Mouse (Mus musculus) mesoderm, embryonic 11.5 days (tissue): ENCODE data around the gene Camta1.
"Not testable (repeated sequence)": the region's sequence is repeated elsewhere in the genome, so short reads cannot be mapped to it uniquely, and the experiment has no call there.

ENCODE experiments used
- DNase-seq: peaks from one replicate; pipeline ENCODE4 v3.0.0-alpha.2; 2012; ENCODE audit warnings: low read depth, low spot score

Gene Camta1

GRCm38 (mm10) chr4:150902062-150902461 is 959.6 kb downstream of the Camta1 start:
- no peak for DNase-seq

- DNase-seq: peak; percentile 81
These were observed 960.0 kb downstream of the Camta1 start for GRCm38 (mm10) chr4:150901651-150902050.

GRCm38 (mm10) chr4:150900486-150900885 is 961.2 kb downstream of the Camta1 start:
- no peak for DNase-seq

GRCm38 (mm10) chr4:150898716-150899365 is 962.8 kb downstream of the Camta1 start:
- peak; percentile 82 for DNase-seq

DNA sequence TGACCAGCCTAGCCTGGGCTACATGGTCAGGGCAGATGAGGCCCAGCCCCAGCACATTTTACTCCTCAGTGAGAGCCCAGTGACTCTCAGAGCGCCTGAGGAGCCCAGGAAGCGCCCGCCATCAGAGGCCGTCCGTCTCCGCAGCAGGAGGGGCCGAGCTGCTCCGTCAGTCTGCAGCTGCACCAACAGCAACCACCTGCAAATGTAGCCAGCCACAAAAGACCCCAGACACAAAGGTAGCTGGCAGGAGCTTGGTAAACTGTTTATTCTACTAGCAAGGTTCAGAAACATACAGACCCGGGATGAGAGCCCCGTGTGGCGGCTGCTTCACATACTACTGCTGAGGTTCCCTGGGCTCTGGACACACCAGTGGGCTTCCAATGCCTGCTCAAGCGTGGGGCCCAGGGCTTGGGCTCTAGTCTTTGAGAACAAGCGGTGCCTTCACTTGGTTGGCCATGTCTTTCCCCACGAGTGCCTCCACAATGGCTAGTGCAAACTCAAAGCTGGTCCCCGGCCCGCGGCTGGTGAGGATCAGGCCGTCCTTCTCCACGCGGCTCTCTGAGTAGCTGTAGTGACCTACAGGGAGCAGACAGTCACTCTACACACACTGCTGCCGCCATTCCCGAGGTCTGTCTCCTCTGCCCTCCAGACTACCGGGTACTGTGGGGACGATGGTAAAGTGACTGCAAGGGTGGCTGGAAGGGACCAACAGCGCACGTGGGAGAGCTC is 964.6 kb downstream of the Camta1 start:
- no peak for DNase-seq

DNA sequence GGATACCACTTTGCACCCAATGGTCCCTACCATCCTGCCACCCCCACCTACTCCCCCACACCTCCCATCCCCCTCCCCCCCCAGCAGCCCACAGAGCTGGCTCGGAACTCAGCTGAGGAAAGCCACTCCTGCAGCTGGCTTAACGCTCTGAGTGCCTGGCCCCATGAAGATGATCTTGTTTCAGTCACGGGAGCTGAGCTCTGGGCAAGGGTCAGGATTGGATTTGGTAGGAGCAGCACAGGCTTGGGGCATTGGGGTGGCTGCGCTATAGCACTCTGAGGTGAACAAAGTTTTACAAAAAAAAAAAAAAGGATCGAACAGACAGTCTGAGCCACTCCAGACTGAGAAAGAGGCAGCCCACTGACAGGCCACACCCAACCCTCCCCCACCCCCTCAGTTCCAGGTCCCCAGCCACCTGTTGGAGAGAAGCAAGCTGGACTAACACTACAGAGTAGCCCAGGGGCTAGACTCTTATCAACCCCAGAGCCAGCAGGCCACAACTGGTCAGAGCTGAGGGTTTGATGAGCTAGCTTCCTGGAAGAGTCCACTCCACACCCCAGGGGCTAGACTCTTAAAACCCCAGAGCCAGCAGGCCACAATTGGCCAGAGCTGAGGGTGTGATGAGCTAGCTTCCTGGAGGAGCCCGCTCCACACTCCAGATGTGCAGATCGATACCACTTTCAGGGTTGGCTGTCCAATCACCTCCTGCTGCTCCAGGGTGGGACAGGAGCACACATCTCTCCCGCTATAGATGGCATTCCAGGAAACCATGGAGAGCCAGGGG is 966.8 kb downstream of the Camta1 start:
- no peak for DNase-seq

DNA sequence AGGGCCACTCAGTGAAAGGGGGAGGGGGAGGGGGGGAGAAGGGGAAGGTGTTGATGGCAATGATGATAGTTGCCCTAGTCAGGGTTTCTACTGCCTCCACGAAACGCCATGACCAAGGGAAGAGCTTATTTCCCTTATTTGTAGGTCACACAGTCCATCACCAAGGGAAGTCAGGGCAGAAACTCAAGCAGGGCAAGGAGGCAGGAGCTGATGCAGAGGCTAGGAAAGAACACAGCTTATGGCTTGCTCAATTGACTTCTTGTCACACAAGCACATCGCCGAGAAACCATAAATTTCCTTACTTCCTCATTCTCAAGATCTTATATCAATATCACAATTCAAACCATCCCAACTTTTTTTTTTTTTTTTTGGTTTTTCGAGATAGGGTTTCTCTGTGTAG is 970.4 kb downstream of the Camta1 start:
- no peak for DNase-seq

DNA sequence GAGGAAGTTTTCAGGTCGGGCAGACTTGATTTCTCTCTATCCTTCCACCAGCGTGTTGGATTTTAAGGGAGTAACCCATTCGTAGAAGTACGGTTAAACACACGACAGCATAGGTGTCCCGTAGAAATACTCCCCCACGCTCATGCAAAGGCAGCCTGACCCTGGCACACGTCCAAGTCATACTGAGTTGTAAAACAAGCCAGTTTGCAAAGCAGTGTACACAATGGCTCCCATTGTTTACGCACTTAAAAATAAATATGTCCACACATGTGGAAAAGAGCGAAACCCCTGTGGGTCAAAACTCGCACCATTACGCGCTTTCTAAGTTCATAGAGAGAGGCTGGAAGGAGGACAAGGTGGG is 971.7 kb downstream of the Camta1 start:
- DNase-seq: no peak

GRCm38 (mm10) chr4:150889273-150889954 is 972.3 kb downstream of the Camta1 start:
- DNase-seq: no peak

GRCm38 (mm10) chr4:150888492-150888891 is 973.2 kb downstream of the Camta1 start:
- DNase-seq: no peak

DNA sequence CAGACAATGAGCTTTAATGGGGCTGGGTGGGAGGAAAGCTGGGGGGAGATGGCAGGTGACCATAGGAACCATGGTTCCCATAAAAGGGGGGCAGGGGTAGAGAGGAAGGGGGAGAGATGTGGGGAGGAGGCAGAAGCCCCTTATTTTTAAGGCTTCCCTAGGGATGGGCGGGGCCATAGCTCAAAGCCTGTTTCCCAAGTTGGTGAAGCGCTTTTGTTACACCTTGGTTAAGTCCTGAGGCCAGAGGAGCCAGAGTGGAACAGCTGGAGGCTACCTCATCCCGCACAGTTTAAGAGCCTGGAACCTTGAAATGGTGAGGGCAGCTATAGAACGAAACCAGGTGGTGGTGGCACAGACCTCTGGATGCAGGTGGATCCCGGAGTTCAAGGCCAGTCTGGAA is 973.8 kb downstream of the Camta1 start:
- DNase-seq: no peak

GRCm38 (mm10) chr4:150882632-150883031 is 979.0 kb downstream of the Camta1 start:
- DNase-seq: no peak

DNA sequence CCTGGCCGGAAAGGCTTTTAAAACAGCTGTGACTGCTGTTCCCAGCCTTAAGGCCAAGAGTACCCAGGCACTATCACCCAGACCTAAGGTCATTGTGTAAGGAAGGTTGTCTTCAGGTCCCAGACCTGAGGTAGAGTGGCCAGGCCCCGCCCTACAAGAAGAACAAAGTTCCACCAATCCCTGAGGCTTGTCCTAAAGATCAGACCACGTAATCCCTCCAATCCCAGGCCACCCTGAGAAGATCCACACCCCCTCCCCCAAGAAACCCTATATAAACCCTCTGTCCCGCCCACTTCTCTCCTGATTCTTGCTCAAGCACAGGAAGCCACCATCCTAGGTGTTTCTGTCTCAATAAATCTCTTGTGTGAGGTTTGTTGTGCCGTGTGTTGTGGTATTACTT is 981.3 kb downstream of the Camta1 start:
- no peak for DNase-seq

DNA sequence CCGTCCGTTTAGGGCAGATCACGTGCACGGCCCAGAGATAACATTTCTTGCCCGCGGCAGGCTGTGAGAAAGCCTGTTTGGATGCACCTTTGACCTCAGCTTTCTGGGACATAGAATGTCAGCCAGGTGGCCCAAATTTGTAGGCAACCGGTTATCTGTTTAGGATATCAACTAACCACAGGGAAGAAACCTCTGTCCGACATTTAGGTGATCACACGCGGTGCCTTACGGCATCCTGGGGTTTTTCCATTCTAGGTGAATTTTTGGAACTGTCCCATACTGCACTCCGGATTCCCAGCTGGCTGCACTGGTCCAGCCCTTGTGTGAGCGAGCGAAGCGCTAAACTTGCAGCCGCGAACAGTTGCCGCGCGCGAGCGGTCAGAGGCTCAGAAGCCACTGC is 982.0 kb downstream of the Camta1 start:
- DNase-seq: no peak

- DNase-seq: no peak
These were observed 986.3 kb downstream of the Camta1 start for GRCm38 (mm10) chr4:150875393-150875792.

DNA sequence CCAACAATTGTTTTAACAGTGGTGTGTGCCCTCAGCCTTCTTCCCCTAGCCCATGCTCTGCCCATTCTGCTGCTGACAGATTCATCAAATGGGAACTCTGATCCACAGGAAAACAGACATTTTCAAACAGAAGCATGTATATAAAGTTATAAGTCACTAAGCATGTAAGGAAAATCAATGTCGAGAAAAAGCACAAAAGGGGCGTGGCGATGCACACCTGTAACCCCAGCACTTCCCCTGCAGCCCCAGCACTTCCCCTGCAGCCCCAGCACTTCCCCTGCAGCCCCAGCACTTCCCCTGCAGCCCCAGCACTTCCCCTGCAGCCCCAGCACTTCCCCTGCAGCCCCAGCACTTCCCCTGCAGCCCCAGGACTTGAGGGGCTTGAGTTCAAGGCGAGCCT is 987.3 kb downstream of the Camta1 start:
- not testable (repeated sequence) for DNase-seq

DNA sequence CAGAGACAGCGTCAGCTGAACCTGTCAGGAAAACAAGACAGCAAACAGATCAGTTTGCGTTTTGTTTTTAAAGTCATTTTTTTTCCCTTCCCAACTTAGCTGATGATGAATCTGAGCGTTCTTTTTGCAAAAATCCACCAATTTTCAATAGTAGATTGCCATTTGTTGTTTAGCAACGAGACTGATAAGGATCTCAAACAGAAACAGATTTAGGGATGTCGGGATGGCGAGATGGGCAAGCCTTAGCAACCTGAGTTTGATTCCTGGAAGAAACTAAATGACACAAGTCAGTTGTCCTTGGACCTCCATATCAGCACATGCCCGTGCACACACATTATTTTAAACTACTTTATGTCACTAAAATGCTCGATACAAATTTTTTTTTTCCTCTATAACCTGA is 989.0 kb downstream of the Camta1 start:
- no peak for DNase-seq

- DNase-seq: no peak
These were observed 989.5 kb downstream of the Camta1 start for GRCm38 (mm10) chr4:150872139-150872651.

DNA sequence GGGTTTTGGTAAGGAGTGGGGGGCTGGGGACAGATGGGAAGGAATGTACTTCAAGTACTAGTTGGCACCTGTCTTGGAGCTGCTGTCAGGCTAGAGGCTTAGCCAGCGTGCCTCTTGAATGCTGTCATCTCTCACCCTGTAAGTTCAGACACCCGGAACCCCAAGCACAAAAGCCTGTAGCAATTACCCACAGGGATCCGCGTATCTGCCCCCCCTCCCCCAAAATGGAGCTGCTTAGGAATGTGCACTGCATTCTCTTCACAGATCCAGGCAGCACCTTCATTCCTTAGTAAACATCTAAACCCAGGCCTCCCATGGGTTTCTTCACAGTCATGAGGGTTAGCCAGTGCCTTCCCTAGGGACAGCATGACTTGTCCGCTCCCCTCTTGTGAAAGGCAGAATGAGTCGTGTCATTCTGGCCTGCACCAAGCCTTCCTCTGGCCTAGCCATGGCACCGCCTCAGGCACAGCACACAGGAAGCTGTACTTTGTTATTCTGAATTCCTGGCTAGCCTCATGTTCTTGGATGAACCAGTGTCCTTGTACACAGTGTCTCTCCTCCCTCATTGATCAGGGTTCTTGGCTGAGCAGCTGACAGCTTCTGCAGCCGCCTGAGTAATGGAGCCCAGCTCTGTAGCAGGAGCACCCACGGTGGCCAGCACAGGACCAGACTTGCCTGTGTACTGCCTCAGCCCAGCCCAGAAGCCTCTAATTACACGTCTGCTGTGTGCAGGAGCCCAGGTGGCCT is 990.1 kb downstream of the Camta1 start:
- DNase-seq: peak; percentile 43

GRCm38 (mm10) chr4:150870963-150871391 is 990.7 kb downstream of the Camta1 start:
- DNase-seq: no peak
